Mouse (Mus musculus) CD8-positive naive resting alpha-beta T cell, adult 2 months (primary cell): ENCODE data around the gene Gm20767.
"Not testable (repeated sequence)": the region's sequence is repeated elsewhere in the genome, so short reads cannot be mapped to it uniquely, and the experiment has no call there.

Experiments
- DNase-seq, 2 experiments: peaks; one replicate each; pipeline ENCODE4 v3.0.0; 2022; ENCODE audit warnings: low read depth in 2 of 2, low spot score in 2 of 2

Gene Gm20767

DNA sequence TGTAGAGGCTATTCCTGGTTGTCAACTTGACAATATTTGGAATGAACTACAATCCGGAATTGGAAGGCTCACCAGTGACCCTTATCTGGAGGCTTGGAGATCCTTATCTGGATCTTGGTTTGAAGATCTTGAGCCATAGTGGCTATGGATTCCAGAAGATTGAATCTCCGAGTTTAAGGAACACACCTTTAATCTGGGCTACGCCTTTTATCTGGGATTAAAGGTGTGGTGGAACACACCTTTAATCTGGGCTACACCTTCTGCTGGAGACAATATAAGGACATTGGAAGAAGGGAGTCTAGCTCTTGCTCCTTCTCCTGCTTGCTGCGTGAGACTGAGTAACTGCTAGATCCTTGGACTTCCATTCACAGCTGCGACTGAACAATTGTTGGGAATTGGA is at the start of gene Gm20767:
Gene Gm20767, plus strand, starts transcription at position 301 of the 400 bp plus-strand sequence.
- not testable (repeated sequence) for DNase-seq

DNA sequence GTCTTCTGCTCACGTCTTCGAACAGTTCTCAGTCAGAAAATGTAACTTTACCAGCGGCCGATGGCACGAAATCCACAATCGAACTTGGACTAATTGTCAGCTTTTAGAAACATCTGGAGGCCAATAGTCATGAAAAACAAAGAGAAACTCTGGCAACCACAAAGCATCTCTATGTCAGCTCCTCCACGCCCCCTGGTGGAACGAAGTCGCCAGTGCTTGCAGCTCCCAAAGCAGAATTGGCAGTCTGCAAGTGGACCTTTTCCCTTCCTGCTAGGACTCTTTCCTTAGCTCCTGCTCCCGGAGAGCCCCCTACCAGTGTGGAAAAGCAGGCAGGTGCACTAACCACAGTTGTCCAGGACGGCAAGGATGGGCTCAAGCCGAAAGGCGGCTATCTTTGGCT is 47.1 kb upstream of the Gm20767 start:
- not testable (repeated sequence) for DNase-seq

DNA sequence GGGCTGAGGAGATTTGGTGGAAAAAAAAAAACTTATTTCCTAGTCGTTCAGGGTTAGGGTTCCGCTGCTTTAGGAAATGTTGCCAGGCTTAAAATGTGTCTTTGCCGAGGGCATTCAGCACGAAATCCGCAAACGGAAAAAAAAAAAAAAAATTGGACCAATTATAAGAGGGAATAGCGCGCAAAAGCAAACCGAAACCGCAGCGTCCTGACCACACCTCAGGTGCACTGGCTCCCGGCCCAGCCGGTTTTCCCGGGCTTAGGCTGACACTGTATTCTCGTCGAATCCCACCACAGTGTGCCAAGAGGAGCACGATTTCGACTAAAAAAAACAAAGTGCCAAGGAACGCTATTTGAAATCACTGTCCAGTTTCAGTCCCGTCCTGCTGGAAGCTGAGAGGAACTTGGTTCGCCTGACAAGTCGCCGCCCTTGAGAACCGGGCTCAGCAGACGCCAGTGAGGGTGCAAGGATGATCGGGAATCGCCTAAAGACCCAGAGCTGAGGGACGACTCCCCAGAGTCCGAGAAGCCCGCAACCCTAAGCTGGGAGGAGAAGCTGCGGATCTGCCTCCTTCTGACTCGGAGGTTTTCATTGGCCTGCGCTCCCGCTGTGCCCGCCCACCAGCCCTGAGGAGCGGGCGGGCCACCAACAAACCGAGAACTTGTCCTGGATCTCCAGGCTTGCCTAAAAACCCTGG is 43.7 kb upstream of the Gm20767 start:
- not testable (repeated sequence) for DNase-seq

DNA sequence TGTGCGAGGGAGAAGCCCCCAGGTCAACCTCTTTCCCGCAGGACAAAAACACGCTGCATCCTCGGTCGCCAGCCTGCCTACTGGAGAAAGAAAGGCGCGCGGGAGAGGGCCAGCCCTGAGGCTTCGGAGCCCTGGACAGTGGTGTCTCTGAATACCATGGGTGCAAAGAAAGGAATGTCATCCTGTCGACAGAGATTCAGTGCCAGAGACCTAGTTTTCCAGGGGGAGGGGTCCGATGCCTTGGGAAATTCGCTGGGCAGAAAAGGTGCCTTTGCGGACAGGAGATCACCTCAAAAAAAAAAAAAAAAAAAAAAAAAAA is 43.1 kb upstream of the Gm20767 start:
- not testable (repeated sequence) for DNase-seq

DNA sequence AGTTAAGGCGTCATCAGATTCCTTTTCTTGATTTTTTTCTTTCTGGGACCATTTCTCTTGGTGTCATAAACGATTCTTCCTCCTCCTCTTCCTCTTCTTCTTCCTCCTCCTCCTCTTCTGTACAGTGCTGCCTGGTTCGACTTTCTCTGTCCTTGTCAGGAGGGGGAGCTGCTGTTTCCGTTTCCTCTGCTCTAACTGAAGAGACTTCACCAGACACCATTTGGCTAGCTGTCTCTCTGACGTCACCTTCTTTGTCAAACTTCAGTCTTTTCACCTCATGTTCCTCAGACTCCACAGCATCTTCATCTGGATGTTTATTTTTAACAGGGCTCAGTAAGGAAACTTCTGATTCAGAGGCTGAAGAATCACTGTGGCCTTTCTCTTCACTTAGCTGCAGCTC is 40.7 kb upstream of the Gm20767 start:
- DNase-seq: not testable (repeated sequence)

DNA sequence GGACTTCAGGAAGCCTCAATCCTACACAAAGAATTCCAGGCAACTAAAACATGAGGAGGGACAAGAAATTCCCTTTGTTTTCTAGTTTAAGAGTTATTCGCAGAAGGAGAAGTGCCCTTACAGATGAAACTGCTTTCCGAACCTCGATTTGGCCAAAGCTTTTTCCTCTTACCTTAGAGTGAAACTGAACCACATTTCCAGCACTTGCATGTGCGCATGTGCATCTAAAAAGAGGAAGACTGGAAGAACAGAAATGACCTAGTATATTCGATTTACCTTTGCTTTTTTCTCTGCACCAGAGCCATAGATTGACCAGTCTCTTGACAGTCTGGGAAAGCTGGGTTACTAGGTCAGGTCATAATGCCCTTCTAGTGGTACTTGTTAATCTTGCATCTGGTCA is 33.5 kb upstream of the Gm20767 start:
- DNase-seq: not testable (repeated sequence)

DNA sequence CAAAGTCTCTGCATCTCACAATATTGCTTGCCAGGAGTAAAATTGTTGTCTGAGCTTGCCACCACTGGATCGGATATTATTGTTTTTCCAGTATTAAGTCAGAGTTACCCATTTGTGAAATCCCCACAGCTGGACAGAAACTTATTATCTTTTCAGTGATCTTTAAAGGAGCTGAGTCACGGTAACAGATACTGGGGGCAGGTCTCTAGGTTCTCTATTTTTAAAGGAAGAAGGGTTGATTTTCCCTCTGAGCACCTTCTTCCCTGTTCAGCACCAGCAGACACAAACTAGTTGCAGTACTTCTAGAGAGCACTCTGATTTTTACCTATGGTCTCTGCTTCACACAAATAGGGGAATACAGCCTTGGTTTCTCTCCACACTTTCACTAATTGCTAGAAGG is 33.0 kb upstream of the Gm20767 start:
- not testable (repeated sequence) for DNase-seq

DNA sequence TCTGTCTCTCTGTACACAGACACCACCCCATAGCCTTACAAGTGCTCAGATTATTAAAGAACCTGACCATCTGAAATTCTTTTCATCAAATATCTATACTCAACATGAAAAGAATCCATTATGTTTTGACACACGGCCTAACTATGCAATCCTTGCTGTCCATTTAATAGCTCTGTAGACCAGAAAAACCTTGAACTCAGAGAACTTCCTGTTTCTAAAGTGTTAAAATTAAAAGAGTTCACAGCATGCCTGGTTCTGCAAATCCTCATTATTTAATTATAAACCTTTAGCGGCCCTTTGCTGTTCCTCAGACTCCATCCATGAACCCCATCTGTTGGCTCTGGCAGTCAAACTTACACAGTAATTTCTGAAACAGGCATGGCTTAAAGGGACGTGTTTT is 2.3 kb downstream of the Gm20767 start:
- DNase-seq: not testable (repeated sequence)

DNA sequence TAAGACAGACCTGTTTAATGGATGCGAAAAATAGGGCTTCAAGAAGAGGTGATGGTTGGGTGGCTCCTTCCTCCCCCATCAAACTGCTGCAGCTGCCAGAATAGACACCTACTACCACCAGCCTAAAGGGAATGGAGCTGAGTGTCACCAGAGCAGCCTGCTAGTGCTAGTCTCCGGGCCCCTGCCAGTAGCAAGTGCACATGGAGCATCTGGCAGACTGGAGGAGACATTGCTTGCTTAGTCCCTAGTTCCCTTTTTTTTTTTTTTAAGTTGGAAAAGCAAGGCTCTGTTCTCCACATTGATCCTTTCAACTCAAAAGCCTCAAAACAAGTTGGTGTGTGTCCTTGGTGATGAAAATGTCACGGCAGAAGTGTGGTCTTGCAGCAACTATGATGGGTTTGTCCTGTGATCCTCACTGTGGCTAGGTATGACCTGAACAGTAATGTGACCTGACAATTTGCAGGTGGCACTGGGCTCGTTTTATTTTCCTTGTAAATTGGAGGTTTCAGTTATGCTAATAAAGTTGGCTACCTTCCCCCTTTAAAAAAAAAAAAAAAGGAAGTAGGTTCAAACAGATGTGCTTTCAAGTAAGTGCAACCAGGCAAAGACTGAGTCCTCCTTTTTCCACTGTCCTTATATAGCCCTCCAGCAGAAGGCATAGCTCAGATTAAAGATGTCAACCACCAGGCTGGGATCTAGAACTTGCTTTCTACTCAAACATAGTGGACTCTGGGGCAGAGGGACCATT is 9.8 kb downstream of the Gm20767 start:
- DNase-seq: not testable (repeated sequence)

DNA sequence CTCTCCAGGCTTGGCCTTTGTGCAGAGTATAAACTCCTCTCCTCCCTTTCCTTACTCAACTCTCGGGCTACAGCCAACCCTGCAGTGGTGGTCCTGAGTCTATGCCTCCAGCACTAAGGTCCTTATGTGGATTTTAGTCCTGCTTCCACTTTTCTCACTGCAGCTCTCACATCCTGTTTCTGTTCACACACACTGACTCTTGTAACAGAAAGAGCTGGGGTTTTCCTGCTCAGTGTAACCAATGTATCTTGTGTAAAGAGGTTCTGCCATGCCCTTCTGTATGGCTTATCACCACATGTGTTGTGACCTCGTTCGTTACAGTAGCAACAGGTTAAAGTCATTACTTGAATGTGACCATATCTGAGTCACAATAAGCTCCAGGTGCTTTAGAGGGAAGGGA is 10.5 kb downstream of the Gm20767 start:
- not testable (repeated sequence) for DNase-seq

DNA sequence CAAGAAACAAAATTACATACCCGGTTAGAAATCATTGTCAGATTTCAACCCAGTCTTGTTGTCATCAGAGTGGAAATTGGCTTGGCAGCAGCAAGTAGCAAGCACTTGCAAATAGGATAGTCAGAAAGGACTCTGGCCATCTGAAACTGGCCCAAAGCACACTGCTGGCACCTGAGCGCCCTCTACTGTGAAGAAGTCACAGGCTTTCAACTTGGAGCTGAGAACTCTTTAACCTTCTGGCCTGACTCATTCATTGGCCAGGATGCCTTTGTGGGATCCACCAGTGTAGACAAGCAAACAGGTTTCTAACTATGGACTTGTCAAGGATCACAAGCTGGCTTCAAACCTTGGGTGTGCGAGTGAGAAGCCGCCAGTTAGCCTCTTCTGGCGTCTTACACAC is 28.3 kb downstream of the Gm20767 start:
- not testable (repeated sequence) for DNase-seq

DNA sequence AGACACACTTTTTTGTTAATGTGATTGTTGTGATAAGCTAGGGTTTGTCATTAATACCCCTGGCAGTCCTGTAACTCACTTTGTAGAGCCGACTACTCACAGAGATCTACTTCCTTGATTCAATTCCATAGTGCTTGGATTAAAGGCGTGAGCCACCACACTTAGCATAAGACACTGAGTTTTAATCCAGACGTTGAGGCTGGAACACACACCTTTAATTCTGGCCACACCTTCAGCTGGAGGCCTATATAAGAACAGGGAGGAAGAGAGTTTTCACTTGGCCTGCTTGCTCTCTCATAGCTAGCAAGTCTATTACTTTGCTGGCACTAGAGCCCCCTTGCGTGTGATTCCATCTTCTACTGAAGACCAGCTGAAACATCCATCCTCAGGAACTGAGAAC is 32.1 kb downstream of the Gm20767 start, which contains the start of gene Gm21818:
Gene Gm21818, plus strand, starts transcription at position 301 of the 400 bp plus-strand sequence.
- not testable (repeated sequence) for DNase-seq

DNA sequence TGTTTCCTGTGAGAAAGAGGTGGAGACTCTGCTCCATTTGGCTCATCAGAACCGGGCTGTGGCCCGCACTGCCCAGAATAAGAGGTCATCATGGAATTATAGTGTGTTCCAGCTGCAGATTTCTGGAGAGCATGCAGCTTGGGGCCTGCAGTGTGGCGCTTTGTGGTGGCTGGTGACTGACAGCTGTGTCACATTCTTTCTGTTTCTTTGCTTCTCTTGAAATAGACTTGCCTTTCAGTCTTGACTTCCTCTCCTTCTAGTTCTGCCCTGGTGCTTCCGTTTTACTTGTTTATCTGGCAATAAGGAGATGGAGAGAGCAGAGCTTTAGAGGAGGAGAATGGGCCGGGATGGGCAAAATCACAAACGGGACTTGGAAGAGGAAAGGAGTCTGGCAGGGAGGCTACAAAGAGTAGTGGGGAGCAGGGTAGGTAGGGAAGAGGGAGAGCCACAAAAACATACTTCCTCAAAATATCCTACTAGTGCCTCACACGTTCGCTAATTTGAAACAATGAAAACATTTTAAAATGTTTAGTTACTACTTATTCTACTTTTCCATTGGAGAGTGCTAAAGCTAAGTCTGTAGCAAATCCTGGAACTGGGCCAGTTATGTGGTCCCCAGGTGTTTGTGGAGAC is 56.3 kb downstream of the Gm20767 start:
- DNase-seq: not testable (repeated sequence)
